Mouse (Mus musculus) embryonic facial prominence, embryonic 13.5 days (tissue): Measurements from ENCODE around the gene Scp2. TPM values are rescaled to one million over a fixed set of nuclear protein-coding genes. Genes with fewer than 3 reads are reported as not detected.

Experiments used
- ATAC-seq: fragments of 200-750 bp; cut with Nextera tagmentation; 2 replicates; pipeline ENCODE4 v1.8.0; 2017; ENCODE audit warnings: low read depth; ENCODE audit not compliant: insufficient number of reproducible peaks, insufficient read depth, low FRiP score, low TSS enrichment
- H3K27ac ChIP-seq: fragments of 300-500 bp; sonication (generic); 2 replicates; pipeline ENCODE4 v1.5.1; 2015; ENCODE audit warnings: moderate library complexity, mild to moderate bottlenecking, inconsistent platforms
- H3K27me3 ChIP-seq: fragments of 300-500 bp; sonication (generic); 2 replicates; pipeline ENCODE4 v1.6.1; 2015; ENCODE audit warnings: mild to moderate bottlenecking, inconsistent platforms
- H3K36me3 ChIP-seq: fragments of 300-500 bp; sonication (generic); 2 replicates; pipeline ENCODE4 v1.6.1; 2015; ENCODE audit warnings: mild to moderate bottlenecking, inconsistent platforms
- H3K4me1 ChIP-seq: fragments of 300-500 bp; sonication (generic); 2 replicates; pipeline ENCODE4 v1.6.1; 2015; ENCODE audit warnings: inconsistent platforms
- H3K4me2 ChIP-seq: fragments of 300-500 bp; sonication (generic); 2 replicates; pipeline ENCODE4 v1.6.1; 2015; ENCODE audit warnings: moderate library complexity, mild to moderate bottlenecking, inconsistent platforms
- H3K4me3 ChIP-seq: fragments of 300-500 bp; sonication (generic); 2 replicates; pipeline ENCODE4 v1.5.1; 2015; ENCODE audit warnings: mild to moderate bottlenecking, inconsistent platforms
- H3K9ac ChIP-seq: fragments of 300-500 bp; sonication (generic); 2 replicates; pipeline ENCODE4 v1.6.1; 2015; ENCODE audit warnings: mild to moderate bottlenecking, inconsistent platforms
- H3K9me3 ChIP-seq: fragments of 300-500 bp; sonication (generic); 2 replicates; pipeline ENCODE4 v1.6.1; 2016; ENCODE audit warnings: inconsistent platforms
- WGBS: fragments of 180-500 bp; shearing (Covaris S2); methylation state at CpG from one replicate; pipeline ENCODE4 v1.1.7; 2015; ENCODE audit warnings: mixed read lengths; 5-methylcytosine and 5-hydroxymethylcytosine counted together
- polyA plus RNA-seq: library from polyadenylated mRNA; unstranded; fragments of >200 nt; fragmentation: Nextera tagmentation; extraction: Ambion mirVana; gene quantifications from 2 replicates; pipeline ENCODE4 v1.2.1, GENCODE M21; 2015

Scp2 gene
- polyA plus RNA-seq, 1 experiment from 2014 or later, result 176 TPM

- Histone ChIP-seq H3K27ac (peak overlapping the region; percentile 51), H3K36me3 (peaks cover 19% of the 10 kb centered on the region), H3K9ac (peak overlapping the region; percentile 80), H3K9me3 (no peaks in the 10 kb centered on the region), H3K4me3 (peak overlapping the region; percentile 61), H3K4me2 (peak overlapping the region; percentile 82), H3K4me1 (peaks cover 11% of the 10 kb centered on the region), H3K27me3 (no peaks in the 10 kb centered on the region)
- WGBS, result 6% methylated on average over 8 of the region's 8 CpGs
- ATAC-seq, result no peak
These were observed 74.1 kb downstream of the Scp2 start for GRCm38 (mm10) chr4:108070723-108071122.

GRCm38 (mm10) chr4:108070286-108070685 lies 74.5 kb downstream of the Scp2 start:
- Histone ChIP-seq H3K27ac (peak overlapping the region; percentile 51; the same call in 1 of the 2 replicates), H3K4me3 (peak overlapping the region; percentile 61)

GRCm38 (mm10) chr4:108068081-108068480 lies 76.7 kb downstream of the Scp2 start:
- Histone ChIP-seq H3K9me3 (no peaks in the 10 kb centered on the region), H3K4me1 (peaks cover 11% of the 10 kb centered on the region), H3K36me3 (peaks cover 33% of the 10 kb centered on the region), H3K27ac (no peak overlapping the region), H3K27me3 (no peaks in the 10 kb centered on the region), H3K4me2 (no peak overlapping the region), H3K4me3 (no peak overlapping the region), H3K9ac (no peak overlapping the region)
- no peak for ATAC-seq
- WGBS, result 94% methylated on average over 2 of the region's 2 CpGs

More at GRCm38 (mm10) chr4:108070286-108070685, 74.5 kb downstream of the Scp2 start:
- no peak for ATAC-seq
- peaks cover 23% of the 10 kb centered on the region for H3K36me3 ChIP-seq
- peak overlapping the region; percentile 82 for H3K4me2 ChIP-seq
- no peaks in the 10 kb centered on the region for H3K27me3 ChIP-seq
- no peaks in the 10 kb centered on the region for H3K9me3 ChIP-seq
- WGBS, result 55% methylated on average over 4 of the region's 4 CpGs
- peaks cover 11% of the 10 kb centered on the region for H3K4me1 ChIP-seq
- H3K9ac ChIP-seq, result peak overlapping the region; percentile 80

- no peak for ATAC-seq
- Histone ChIP-seq H3K4me1 (peaks cover 11% of the 10 kb centered on the region), H3K9me3 (no peaks in the 10 kb centered on the region), H3K27ac (no peak overlapping the region), H3K4me3 (no peak overlapping the region), H3K27me3 (no peaks in the 10 kb centered on the region), H3K36me3 (peaks cover 41% of the 10 kb centered on the region), H3K4me2 (no peak overlapping the region), H3K9ac (no peak overlapping the region)
- WGBS, result 88% methylated on average over 7 of the region's 7 CpGs
These were observed 77.5 kb downstream of the Scp2 start for GRCm38 (mm10) chr4:108067261-108067660.

GRCm38 (mm10) chr4:108066569-108066968 lies 78.2 kb downstream of the Scp2 start:
- WGBS, result 88% methylated on average over 4 of the region's 4 CpGs
- no peaks in the 10 kb centered on the region for H3K27me3 ChIP-seq

GRCm38 (mm10) chr4:108065176-108065844 lies 79.5 kb downstream of the Scp2 start:
- Histone ChIP-seq H3K27ac (no peak overlapping the region), H3K4me1 (peaks cover 7% of the 10 kb centered on the region), H3K9ac (no peak overlapping the region), H3K9me3 (peaks cover 2% of the 10 kb centered on the region; the same call in 1 of the 2 replicates), H3K4me3 (no peak overlapping the region), H3K4me2 (no peak overlapping the region), H3K36me3 (peaks cover 51% of the 10 kb centered on the region), H3K27me3 (no peaks in the 10 kb centered on the region)
- WGBS, result 91% methylated on average over 2 of the region's 2 CpGs
- ATAC-seq, result no peak

More at GRCm38 (mm10) chr4:108066569-108066968, 78.2 kb downstream of the Scp2 start:
- no peak overlapping the region for H3K9ac ChIP-seq
- H3K9me3 ChIP-seq, result peaks cover 1% of the 10 kb centered on the region; the same call in 1 of the 2 replicates
- no peak for ATAC-seq
- H3K36me3 ChIP-seq, result peaks cover 45% of the 10 kb centered on the region
- no peak overlapping the region for H3K4me2 ChIP-seq
- no peak overlapping the region for H3K4me3 ChIP-seq
- no peak overlapping the region for H3K27ac ChIP-seq
- H3K4me1 ChIP-seq, result peaks cover 11% of the 10 kb centered on the region

- Histone ChIP-seq H3K4me1 (no peaks in the 10 kb centered on the region), H3K4me2 (no peak overlapping the region), H3K4me3 (no peak overlapping the region), H3K27ac (no peak overlapping the region), H3K36me3 (peaks cover 67% of the 10 kb centered on the region), H3K27me3 (no peaks in the 10 kb centered on the region), H3K9ac (no peak overlapping the region), H3K9me3 (peaks cover 2% of the 10 kb centered on the region; the same call in 1 of the 2 replicates)
- no peak for ATAC-seq
- 88% methylated on average over 6 of the region's 6 CpGs for WGBS
These were observed 81.2 kb downstream of the Scp2 start for GRCm38 (mm10) chr4:108063616-108064015.

GRCm38 (mm10) chr4:108062524-108062923 lies 82.3 kb downstream of the Scp2 start:
- no peak overlapping the region for H3K4me3 ChIP-seq
- H3K4me1 ChIP-seq, result no peaks in the 10 kb centered on the region
- H3K9ac ChIP-seq, result no peak overlapping the region
- H3K27ac ChIP-seq, result no peak overlapping the region
- ATAC-seq, result no peak
- WGBS, result 94% methylated on average over 5 of the region's 5 CpGs
- no peaks in the 10 kb centered on the region for H3K27me3 ChIP-seq
- peaks cover 2% of the 10 kb centered on the region; the same call in 1 of the 2 replicates for H3K9me3 ChIP-seq
- peaks cover 67% of the 10 kb centered on the region for H3K36me3 ChIP-seq
- no peak overlapping the region for H3K4me2 ChIP-seq

GRCm38 (mm10) chr4:108060774-108061173 lies 84.0 kb downstream of the Scp2 start:
- 78% methylated on average over 4 of the region's 4 CpGs for WGBS
- Histone ChIP-seq H3K36me3 (peaks cover 68% of the 10 kb centered on the region), H3K9me3 (peaks cover 2% of the 10 kb centered on the region; the same call in 1 of the 2 replicates), H3K27me3 (no peaks in the 10 kb centered on the region), H3K9ac (no peak overlapping the region), H3K27ac (no peak overlapping the region), H3K4me3 (no peak overlapping the region), H3K4me2 (no peak overlapping the region), H3K4me1 (no peaks in the 10 kb centered on the region)
- ATAC-seq, result no peak

GRCm38 (mm10) chr4:108059601-108060379 lies 85.0 kb downstream of the Scp2 start:
- Histone ChIP-seq H3K4me2 (no peak overlapping the region), H3K4me1 (no peaks in the 10 kb centered on the region), H3K27ac (no peak overlapping the region), H3K9me3 (peaks cover 2% of the 10 kb centered on the region; the same call in 1 of the 2 replicates), H3K27me3 (no peaks in the 10 kb centered on the region), H3K9ac (no peak overlapping the region), H3K36me3 (peaks cover 70% of the 10 kb centered on the region), H3K4me3 (no peak overlapping the region)
- 62% methylated on average over 19 of the region's 19 CpGs for WGBS
- ATAC-seq, result no peak

GRCm38 (mm10) chr4:108058166-108058565 lies 86.6 kb downstream of the Scp2 start:
- Histone ChIP-seq H3K4me1 (no peaks in the 10 kb centered on the region), H3K4me3 (no peak overlapping the region), H3K36me3 (peaks cover 76% of the 10 kb centered on the region), H3K9me3 (peaks cover 2% of the 10 kb centered on the region; the same call in 1 of the 2 replicates), H3K4me2 (no peak overlapping the region), H3K27ac (no peak overlapping the region), H3K27me3 (no peaks in the 10 kb centered on the region), H3K9ac (no peak overlapping the region)
- 83% methylated on average over 10 of the region's 10 CpGs for whole genome bisulfite sequencing
- ATAC-seq, result no peak
